Mouse (Mus musculus): ENCODE data around the gene Sned1. TPM values are rescaled to one million over a fixed set of nuclear protein-coding genes. Genes with fewer than 3 reads are reported as not detected.

Sned1 gene
- total RNA-seq, 2 experiments from 2014 or later: 6.3 to 7.3 TPM

- intact Hi-C loops (cut with DNase I): no loop called here
- DNase-seq (ENCODE audit: low spot score in 2 of 2): no peak
These were observed 8.2 kb upstream of the Sned1 start for GRCm38 (mm10) chr1:93227303-93227975.

GRCm38 (mm10) chr1:93227976-93228365, 7.7 kb upstream of the Sned1 start:
- intact Hi-C loops (cut with DNase I): no loop called here
- no peak for DNase-seq (ENCODE audit: low spot score in 2 of 2)

DNA sequence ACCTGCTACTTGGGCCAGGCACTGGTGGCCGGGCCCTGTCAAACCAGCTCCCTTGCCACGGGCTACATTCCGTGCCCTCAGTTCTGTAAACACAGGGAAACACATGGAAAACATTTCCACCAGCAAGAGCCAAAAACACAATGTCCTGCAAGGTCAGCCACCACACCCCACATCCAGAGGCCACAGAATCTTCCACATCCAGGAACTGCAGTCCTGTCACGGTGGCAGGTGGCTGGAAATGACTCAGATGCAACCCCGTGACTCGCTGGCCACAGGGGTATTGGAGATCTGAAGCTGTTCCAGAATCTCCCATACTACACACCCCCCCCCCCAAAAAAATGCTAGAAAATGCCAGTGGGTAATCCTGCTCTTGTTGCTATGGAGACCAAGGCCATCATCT, 6.4 kb upstream of the Sned1 start:
- intact Hi-C loops (cut with DNase I): no loop called here

DNA sequence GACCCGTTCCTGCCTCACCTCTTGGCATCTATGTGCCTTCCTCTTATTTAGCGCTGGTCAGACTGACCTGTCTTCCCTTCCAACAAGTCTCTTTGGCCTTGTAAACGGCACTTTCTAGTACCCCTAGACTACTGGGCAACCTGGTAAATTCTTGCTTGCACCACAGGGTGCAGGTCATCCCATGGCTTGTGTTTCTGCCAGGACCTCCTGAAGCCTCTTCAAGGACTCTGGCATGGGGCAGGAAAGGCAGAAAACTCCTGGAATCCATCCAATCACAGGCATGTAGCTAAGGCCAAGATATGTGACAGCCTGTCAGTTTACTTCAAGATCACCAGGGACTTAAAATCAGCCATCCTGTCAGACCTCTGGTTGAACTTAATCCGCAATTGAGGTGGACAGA, 6.0 kb upstream of the Sned1 start:
- DNase-seq (ENCODE audit: low spot score in 2 of 2): no peak
- intact Hi-C loops (cut with DNase I): no loop called here

More for the DNA sequence above, 6.4 kb upstream of the Sned1 start:
- DNase-seq (ENCODE audit: low spot score in 2 of 2): no peak

GRCm38 (mm10) chr1:93236545-93236924, 894 bp downstream of the Sned1 start:
- DNase-seq (ENCODE audit: low spot score in 2 of 2): no peak
- intact Hi-C loops (cut with DNase I): loop anchor here (5.0 kb wide), 1 partner anchor 59 kb away; no protein-coding TSS in a partner anchor

DNA sequence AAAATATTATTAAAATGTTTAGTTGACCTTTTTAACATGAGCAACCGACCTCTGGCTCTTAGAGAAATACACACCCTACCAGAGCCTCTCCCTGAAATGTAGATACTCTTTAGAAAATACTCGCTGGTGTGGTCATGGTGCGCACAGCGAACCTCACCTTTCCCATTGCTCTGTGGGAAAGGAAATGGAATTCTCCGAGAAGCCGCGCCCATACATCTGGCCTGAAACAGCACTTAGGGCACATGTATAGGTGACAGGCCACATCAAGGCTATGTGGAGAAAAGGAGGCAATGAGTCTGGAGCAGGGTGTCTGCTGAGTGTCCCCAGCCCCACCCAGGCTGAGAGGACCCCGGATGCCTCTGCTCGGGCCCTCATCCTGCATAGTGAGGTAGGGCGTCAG, 2.0 kb downstream of the Sned1 start:
- no peak for DNase-seq (ENCODE audit: low spot score in 2 of 2)
- intact Hi-C loops (cut with DNase I): loop anchor here (5.0 kb wide), 1 partner anchor 60 kb away; no protein-coding TSS in a partner anchor

DNA sequence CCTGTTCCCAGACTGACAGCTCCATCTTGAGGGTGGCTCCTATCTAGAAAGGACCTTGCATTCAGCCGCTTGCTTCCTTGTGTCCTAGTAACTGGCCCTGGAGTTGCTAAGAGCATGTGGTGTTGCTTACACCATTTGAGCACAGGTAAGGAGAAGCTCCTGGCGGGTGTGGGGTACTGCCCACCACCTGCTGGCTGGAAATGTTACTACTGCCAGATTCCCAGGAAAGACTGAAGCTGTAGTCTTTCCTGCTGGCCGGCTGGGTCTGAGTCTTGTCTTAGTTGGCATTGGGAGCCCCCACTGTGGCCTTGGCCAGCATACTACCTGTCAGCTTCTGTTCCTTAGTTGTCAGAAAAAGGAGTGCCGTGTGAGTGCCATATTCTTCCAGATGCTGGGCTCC, 2.6 kb downstream of the Sned1 start:
- no peak for DNase-seq (ENCODE audit: low spot score in 2 of 2)
- intact Hi-C loops (cut with DNase I): loop anchor here (5.0 kb wide), 1 partner anchor 61 kb away; no protein-coding TSS in a partner anchor

DNA sequence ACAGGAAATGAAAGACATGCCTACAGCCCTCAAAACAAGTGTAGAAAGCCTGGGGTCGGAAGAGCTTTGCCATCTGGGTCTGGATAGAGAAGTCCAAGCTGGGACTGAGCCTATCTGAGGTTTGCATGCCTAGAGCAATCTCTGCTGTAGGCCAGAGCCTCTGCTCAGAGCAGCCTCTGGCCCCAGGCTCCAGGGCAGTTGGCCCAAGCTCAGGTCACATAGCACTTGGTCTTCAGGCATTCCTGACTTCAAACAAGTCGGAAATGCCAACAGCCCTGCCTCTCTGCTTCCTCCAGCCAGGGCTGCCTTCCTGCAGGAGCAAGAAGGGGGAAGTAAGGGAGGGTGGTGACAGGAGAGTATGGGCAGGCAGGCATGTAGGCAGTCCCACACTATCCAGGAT, 10.3 kb downstream of the Sned1 start:
- DNase-seq (ENCODE audit: low spot score in 2 of 2): no peak
- intact Hi-C loops (cut with DNase I): no loop called here

GRCm38 (mm10) chr1:93252586-93252985, 16.9 kb downstream of the Sned1 start:
- no peak for DNase-seq (ENCODE audit: low spot score in 2 of 2)
- intact Hi-C loops (cut with DNase I): no loop called here

- intact Hi-C loops (cut with DNase I): no loop called here
- no peak for DNase-seq (ENCODE audit: low spot score in 2 of 2)
These were observed 20.1 kb downstream of the Sned1 start for GRCm38 (mm10) chr1:93255761-93256160.

- intact Hi-C loops (cut with DNase I): no loop called here
- no peak for DNase-seq (ENCODE audit: low spot score in 2 of 2)
These were observed 21.9 kb downstream of the Sned1 start for GRCm38 (mm10) chr1:93257560-93257959.

GRCm38 (mm10) chr1:93267207-93267606, 31.6 kb downstream of the Sned1 start:
- no peak for DNase-seq (ENCODE audit: low spot score in 2 of 2)
- intact Hi-C loops (cut with DNase I): no loop called here

DNA sequence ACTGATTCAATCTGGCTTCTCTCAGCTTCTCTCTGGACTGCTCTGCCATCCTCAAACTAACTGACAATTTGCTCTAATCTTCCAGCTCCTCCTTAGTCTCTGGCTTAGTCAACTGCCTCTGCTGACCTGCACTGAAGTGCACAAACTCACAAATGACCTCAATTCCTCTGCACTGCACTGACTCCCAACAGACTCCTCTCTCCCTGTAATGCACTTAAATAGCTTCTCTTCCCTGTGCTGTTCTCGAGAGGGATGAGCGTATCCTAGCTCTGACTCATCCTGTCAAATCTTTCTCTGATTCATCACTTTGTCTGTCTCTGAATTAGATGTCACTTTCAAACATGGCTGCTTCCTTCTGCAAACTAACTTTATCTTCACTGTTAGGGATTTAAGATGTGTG, 32.6 kb downstream of the Sned1 start:
- intact Hi-C loops (cut with DNase I): no loop called here

GRCm38 (mm10) chr1:93270516-93271240, 35.0 kb downstream of the Sned1 start:
- intact Hi-C loops (cut with DNase I): no loop called here
- DNase-seq (ENCODE audit: low spot score in 2 of 2): no peak

More for the DNA sequence above, 32.6 kb downstream of the Sned1 start:
- no peak for DNase-seq (ENCODE audit: low spot score in 2 of 2)

- DNase-seq (ENCODE audit: low spot score in 2 of 2): no peak
- intact Hi-C loops (cut with DNase I): no loop called here
These were observed 36.1 kb downstream of the Sned1 start for GRCm38 (mm10) chr1:93271751-93272150.

- intact Hi-C loops (cut with DNase I): no loop called here
These were observed 36.8 kb downstream of the Sned1 start for GRCm38 (mm10) chr1:93272409-93272821.

GRCm38 (mm10) chr1:93275561-93275960, 39.9 kb downstream of the Sned1 start:
- intact Hi-C loops (cut with DNase I): no loop called here
- no peak for DNase-seq (ENCODE audit: low spot score in 2 of 2)

More at GRCm38 (mm10) chr1:93272409-93272821, 36.8 kb downstream of the Sned1 start:
- DNase-seq (ENCODE audit: low spot score in 2 of 2): no peak

- DNase-seq (ENCODE audit: low spot score in 2 of 2): no peak
- intact Hi-C loops (cut with DNase I): no loop called here
These were observed 41.4 kb downstream of the Sned1 start for GRCm38 (mm10) chr1:93277041-93277440.

DNA sequence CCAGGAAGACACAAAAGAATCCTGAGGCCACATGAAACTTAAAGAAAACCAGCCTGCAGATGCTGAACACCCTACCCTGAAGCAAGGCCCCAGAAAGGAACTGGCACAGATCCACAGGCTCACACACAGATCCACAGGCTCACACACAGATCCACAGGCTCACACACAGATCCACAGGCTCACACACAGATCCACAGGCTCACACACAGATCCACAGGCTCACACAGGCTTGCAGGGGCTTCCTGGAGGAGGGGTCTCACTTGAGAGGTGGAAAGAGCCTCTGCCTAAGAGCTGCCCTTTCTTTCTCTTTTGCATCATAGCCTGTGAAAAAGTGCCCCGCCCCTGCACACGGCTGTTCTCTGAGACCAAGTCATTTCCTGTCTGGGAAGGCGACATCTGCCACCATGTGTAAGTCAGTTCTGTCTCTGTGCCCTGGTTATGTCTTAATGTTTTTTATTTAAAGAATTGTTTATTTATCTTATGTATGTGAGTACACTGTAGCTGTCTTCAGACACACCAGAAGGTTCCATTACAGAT, 54.1 kb downstream of the Sned1 start:
- intact Hi-C loops (cut with DNase I): no loop called here
- no peak for DNase-seq (ENCODE audit: low spot score in 2 of 2)

GRCm38 (mm10) chr1:93290956-93291355, 55.3 kb downstream of the Sned1 start:
- no peak for DNase-seq (ENCODE audit: low spot score in 2 of 2)
- intact Hi-C loops (cut with DNase I): no loop called here

DNA sequence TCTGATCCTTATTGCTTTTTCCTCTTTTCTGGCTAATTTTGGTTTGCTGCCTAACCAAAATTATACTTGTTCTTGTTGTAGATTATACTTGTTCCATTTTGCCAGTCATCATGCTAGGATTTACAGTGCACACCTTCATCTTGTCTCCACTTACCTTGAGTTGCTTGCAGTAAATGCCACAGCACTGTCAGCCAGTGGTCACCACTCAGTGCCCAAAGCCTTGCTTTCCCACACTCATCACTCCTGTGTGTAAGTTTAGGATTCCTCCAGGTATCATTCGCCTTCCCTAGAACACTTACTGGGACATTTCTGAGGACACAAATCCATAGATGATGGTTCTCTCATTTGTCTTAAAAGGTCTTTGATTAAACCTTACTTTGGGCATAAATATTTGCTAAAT, 56.0 kb downstream of the Sned1 start:
- intact Hi-C loops (cut with DNase I): no loop called here
- DNase-seq (ENCODE audit: low spot score in 2 of 2): no peak
